Mouse (Mus musculus) erythroblast, embryonic 14.5 days (primary cell): ENCODE results near the gene Rhot2. TPM values are rescaled to one million over a fixed set of nuclear protein-coding genes. Genes with fewer than 3 reads are reported as not detected.

Experiments used
- H3K27me3 ChIP-seq: 2 replicates; pipeline ENCODE4 v1.6.1; 2012; ENCODE audit warnings: inconsistent platforms; ENCODE audit not compliant: control insufficient read depth
- H3K36me3 ChIP-seq: 2 replicates; pipeline ENCODE4 v1.6.1; 2012; ENCODE audit warnings: mild to moderate bottlenecking, inconsistent platforms; ENCODE audit not compliant: control insufficient read depth
- H3K4me1 ChIP-seq: 2 replicates; pipeline ENCODE4 v1.6.1; 2012; ENCODE audit warnings: inconsistent platforms; ENCODE audit not compliant: control insufficient read depth
- H3K4me3 ChIP-seq: replicated peaks from 2 replicates; pipeline ENCODE3; 2012; ENCODE audit warnings: moderate library complexity, mild to moderate bottlenecking, inconsistent platforms
- H3K9me3 ChIP-seq: 2 replicates; pipeline ENCODE4 v1.6.1; 2012; ENCODE audit warnings: low read length, inconsistent platforms, mixed read lengths; ENCODE audit not compliant: control insufficient read depth
- GATA1 ChIP-seq: IDR thresholded peaks from 2 replicates; pipeline ENCODE4 v1.6.1; 2012; ENCODE audit warnings: low read length, inconsistent platforms, mixed read lengths
- TAL1 ChIP-seq: IDR thresholded peaks from 3 replicates; pipeline ENCODE4 v1.6.1; 2012; ENCODE audit warnings: low read length, inconsistent platforms, mixed read lengths
- polyA plus RNA-seq: library from polyadenylated mRNA; stranded (reverse); fragments of >175 nt; gene quantifications from 2 replicates; pipeline ENCODE4 v1.2.3, GENCODE M21; 2012

Rhot2 gene
- polyA plus RNA-seq, 1 experiment: 19.8 TPM

DNA sequence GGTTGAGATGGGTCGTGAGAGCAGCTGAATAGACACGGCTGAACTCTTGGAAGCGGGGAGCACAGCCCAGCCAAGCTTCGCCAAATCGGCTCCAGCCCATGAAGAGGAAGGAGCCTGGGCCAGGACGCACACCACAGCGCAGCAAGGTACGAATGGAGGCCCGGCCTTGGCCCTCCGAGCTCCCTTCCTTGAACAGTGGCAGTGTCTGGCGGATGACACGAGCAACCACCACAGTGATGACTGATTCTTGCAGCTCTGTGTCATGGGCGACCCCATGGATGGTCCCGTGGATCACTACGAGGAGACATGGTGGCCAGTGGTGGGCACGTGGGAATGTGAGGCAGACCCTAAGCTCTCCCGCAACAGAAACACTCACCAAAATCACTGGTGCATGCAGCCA, 49.7 kb downstream of the Rhot2 start:
- Histone ChIP-seq H3K36me3 (peaks cover 13% of the 10 kb centered on the region), H3K27me3 (no peaks in the 10 kb centered on the region; the same call in 1 of the 2 replicates), H3K4me1 (peaks cover 68% of the 10 kb centered on the region), H3K4me3 (no peak overlapping the region), H3K9me3 (no peaks in the 10 kb centered on the region)
- TF ChIP-seq TAL1 (no peak), GATA1 (no peak)

GRCm38 (mm10) chr17:25794197-25794596, 50.5 kb downstream of the Rhot2 start:
- Histone ChIP-seq H3K4me3 (no peak overlapping the region), H3K9me3 (no peaks in the 10 kb centered on the region), H3K36me3 (peaks cover 21% of the 10 kb centered on the region), H3K4me1 (peaks cover 68% of the 10 kb centered on the region), H3K27me3 (no peaks in the 10 kb centered on the region; the same call in 1 of the 2 replicates)
- TF ChIP-seq TAL1 (no peak), GATA1 (no peak)

DNA sequence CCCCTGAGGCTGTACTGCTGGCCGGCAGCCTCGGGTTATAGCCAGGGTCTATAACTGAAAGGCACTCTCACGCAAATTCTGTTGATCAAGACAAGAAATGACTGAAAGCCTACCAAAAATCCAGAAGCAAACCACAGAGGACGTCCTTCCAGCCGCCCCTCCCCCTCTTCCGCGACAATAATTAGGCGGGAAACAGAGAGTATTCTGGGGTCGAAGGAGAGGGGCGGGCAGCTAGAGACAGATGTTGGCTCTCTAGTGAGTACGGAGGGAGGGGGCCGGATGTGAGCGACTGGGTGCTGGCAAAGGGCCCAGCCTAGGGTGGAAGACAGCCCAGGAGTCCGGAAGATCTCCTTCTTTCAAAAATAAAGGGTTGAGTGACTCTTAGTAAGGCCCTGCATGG, 52.0 kb downstream of the Rhot2 start, which contains the start of gene Fam173a:
Gene Fam173a, minus strand, starts transcription at position 287 of the 400 bp plus-strand sequence.
- peaks cover 35% of the 10 kb centered on the region for H3K36me3 ChIP-seq

DNA sequence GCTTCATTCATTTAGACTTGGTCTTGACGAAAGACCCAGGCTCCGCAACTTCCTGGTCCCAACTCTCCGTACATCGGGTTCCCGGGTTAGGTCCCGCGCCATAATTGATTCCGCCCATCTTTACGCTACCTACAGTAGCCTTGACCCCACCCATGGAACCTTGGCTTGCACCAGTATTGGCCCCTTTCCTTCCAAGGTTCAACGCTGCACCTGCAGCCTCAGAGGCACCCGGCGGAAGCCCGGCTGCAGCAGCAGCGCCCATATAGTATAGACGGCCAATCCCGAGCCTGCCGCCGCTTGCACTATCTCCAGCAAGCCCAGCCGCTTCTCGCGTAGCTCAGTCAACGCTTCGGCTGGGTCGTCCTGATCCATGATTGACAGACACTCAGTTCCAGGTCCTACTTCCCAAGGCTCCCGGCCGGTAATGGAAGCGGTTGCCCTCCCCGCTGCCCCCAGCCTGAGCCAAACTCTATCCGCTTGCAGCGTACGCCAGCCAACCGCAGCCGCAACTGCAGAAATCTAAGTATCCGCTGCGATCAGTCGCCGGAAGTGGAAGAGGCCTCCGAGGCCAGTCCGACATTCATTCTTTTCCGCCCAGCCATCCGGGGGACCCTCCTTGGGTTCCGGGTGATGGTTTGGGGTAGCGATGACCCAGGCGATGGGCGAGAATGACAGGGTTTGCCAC, 52.7 kb downstream of the Rhot2 start:
- peaks cover 41% of the 10 kb centered on the region for H3K36me3 ChIP-seq
- H3K9me3 ChIP-seq: no peaks in the 10 kb centered on the region
- H3K4me1 ChIP-seq: peaks cover 61% of the 10 kb centered on the region
- H3K27me3 ChIP-seq: no peaks in the 10 kb centered on the region
- no peak for TF ChIP-seq TAL1
- no peak; the same call in 1 of the 2 replicates for TF ChIP-seq GATA1
- H3K4me3 ChIP-seq: peak overlapping the region; percentile 87

More for the DNA sequence above, 52.0 kb downstream of the Rhot2 start, which contains the start of gene Fam173a:
- Histone ChIP-seq H3K4me3 (peak within 1 kb of the TSS; percentile 87), H3K27me3 (no peaks in the 10 kb centered on the region), H3K4me1 (peaks cover 67% of the 10 kb centered on the region), H3K9me3 (no peaks in the 10 kb centered on the region)
- no peak for TF ChIP-seq TAL1
- TF ChIP-seq GATA1: no peak

DNA sequence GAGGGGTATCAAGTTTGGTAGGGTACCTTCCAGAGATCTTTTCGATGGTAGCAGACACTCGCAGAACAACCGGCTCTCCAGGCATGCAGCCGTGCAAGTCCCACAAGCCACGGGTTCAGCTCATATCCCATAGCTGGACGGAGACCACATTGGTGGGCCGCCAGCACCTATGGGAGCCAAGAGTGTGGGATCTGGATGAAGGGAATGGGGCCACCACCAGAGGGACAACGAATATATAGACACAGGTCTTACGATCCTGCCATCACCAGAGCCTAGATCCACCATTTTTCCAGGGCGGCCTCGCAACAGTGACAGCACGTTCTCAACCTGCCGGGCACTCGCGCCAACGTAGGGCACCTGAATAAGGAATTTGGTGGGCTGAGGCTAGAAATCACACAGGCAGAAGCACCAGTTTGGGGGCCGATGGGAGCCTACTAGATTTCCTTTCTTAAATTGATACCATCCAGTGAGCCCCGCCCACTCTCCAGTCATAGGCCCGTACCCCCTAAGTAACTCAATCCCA, 53.3 kb downstream of the Rhot2 start:
- H3K4me1 ChIP-seq: peaks cover 61% of the 10 kb centered on the region
- peaks cover 45% of the 10 kb centered on the region for H3K36me3 ChIP-seq
- H3K27me3 ChIP-seq: no peaks in the 10 kb centered on the region
- peak overlapping the region; percentile 87 for H3K4me3 ChIP-seq
- H3K9me3 ChIP-seq: no peaks in the 10 kb centered on the region
- TF ChIP-seq TAL1 (no peak), GATA1 (no peak)

Other genes starting within 250 kb of the Rhot2 start
- not detected in 2 replicates for gene Gng13, start 127.7 kb downstream of the Rhot2 start, polyA plus RNA-seq
- 15.6 and 20.0 TPM in 2 replicates for gene Chtf18, start 117.4 kb downstream of the Rhot2 start, polyA plus RNA-seq
- 3.2 and 4.0 TPM in 2 replicates for gene Rpusd1, start 117.2 kb downstream of the Rhot2 start, polyA plus RNA-seq
- gene Mslnl, start 108.8 kb downstream of the Rhot2 start, polyA plus RNA-seq: not detected in 2 replicates
- gene Msln, start 90.5 kb downstream of the Rhot2 start, polyA plus RNA-seq: not detected in 2 replicates
- 2.0 TPM in 2 replicates for gene Narfl, start 71.1 kb downstream of the Rhot2 start, polyA plus RNA-seq
- gene Haghl, start 59.2 kb downstream of the Rhot2 start, polyA plus RNA-seq: 0.46 and 0.59 TPM in 2 replicates
- gene Ccdc78, start 58.3 kb downstream of the Rhot2 start, polyA plus RNA-seq: not detected in 2 replicates
- 2.8 and 3.7 TPM in 2 replicates for gene Fam173a, start 52.0 kb downstream of the Rhot2 start, polyA plus RNA-seq
- not detected in 2 replicates for gene AC134908.4, start 49.2 kb downstream of the Rhot2 start, polyA plus RNA-seq
- gene Metrn, start 47.7 kb downstream of the Rhot2 start, polyA plus RNA-seq: 7.2 and 7.4 TPM in 2 replicates
- not detected in 2 replicates for gene Fbxl16, start 35.8 kb downstream of the Rhot2 start, polyA plus RNA-seq
- 0.32 and 0.68 TPM in 2 replicates for gene Wdr24, start 21.2 kb downstream of the Rhot2 start, polyA plus RNA-seq
- 0.31 and 0.65 TPM in 2 replicates for gene Jmjd8, start 16.0 kb downstream of the Rhot2 start, polyA plus RNA-seq
- gene Stub1, start 11.4 kb downstream of the Rhot2 start, polyA plus RNA-seq: 10.1 and 10.6 TPM in 2 replicates
- 0.22 and 0.54 TPM in 2 replicates for gene Rhbdl1, start 7.6 kb downstream of the Rhot2 start, polyA plus RNA-seq
- 0.68 and 1.1 TPM in 2 replicates for gene Gm20683, start 3.1 kb downstream of the Rhot2 start, polyA plus RNA-seq
- 1.9 and 3.6 TPM in 2 replicates for gene Wdr90, start 16.6 kb upstream of the Rhot2 start, polyA plus RNA-seq
- gene Mcrip2, start 23.9 kb upstream of the Rhot2 start, polyA plus RNA-seq: 3.7 and 4.0 TPM in 2 replicates
- gene Mettl26, start 30.2 kb upstream of the Rhot2 start, polyA plus RNA-seq: 6.4 and 8.3 TPM in 2 replicates
- gene Wfikkn1, start 36.0 kb upstream of the Rhot2 start, polyA plus RNA-seq: 0.17 and 0.18 TPM in 2 replicates
- 0.68 and 1.0 TPM in 2 replicates for gene Rab40c, start 74.9 kb upstream of the Rhot2 start, polyA plus RNA-seq
- 164 and 218 TPM in 2 replicates for gene Pigq, start 100.1 kb upstream of the Rhot2 start, polyA plus RNA-seq
- gene Nhlrc4, start 100.1 kb upstream of the Rhot2 start, polyA plus RNA-seq: 2.9 and 3.4 TPM in 2 replicates
- gene A930017K11Rik, start 107.7 kb upstream of the Rhot2 start, polyA plus RNA-seq: 0.25 TPM in 2 replicates
- gene Capn15, start 140.9 kb upstream of the Rhot2 start, polyA plus RNA-seq: 6.2 and 6.3 TPM in 2 replicates
- 0.23 and 0.36 TPM in 2 replicates for gene Rab11fip3, start 224.7 kb upstream of the Rhot2 start, polyA plus RNA-seq
- gene Decr2, start 245.5 kb upstream of the Rhot2 start, polyA plus RNA-seq: 0.02 TPM in 1 of 2 replicates, not detected in the other